Mouse (Mus musculus) heart, postnatal 4 days (tissue): ENCODE data around the gene Prcc. TPM values are rescaled to one million over a fixed set of nuclear protein-coding genes. Genes with fewer than 3 reads are reported as not detected.
A peak's percentile ranks its signal among the peaks of the same experiment; 100 is the strongest.
"Not testable (repeated sequence)": the region's sequence is repeated elsewhere in the genome, so short reads cannot be mapped to it uniquely, and the experiment has no call there.

Experiments used
- DNase-seq: peaks from one replicate; pipeline ENCODE4 v3.0.0; 2021
- total RNA-seq, 2 experiments: library from RNA; stranded (reverse); gene quantifications; 2 replicates each; pipeline ENCODE4 v1.2.3; 2021

The Prcc gene
- total RNA-seq, 2 experiments from 2014 or later = 56.2 to 56.9 TPM

DNA sequence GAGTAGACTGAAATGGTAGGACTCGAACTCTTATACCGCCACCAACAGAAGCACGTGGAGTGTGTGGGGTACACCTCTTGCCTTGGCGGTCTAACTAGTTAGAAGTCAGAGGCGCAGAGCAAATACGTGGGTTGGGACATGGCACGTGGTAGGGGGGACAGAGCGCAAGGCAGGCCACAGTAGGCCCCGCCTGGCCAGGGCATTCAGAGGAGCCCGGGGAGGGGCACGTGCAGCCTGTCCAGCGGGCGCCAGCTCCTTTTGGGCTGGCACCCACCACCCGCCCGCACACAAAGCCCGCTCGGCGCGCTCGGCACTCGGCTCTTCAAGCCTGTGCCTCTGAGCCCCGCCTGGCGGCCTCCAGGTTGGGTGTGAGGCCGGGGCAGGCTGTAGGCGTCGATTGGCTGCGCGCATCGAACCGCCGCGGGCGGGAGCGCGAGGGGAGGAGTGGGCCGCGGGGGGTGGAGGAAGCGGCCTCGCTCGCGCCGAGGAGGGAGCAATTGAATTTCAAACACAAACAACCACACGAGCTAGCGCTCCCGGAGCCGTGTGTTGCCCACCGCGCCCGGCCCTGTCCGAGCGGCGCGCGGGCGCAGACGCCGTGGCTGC lies 20.6 kb upstream of the Prcc start, which contains the start of gene Hdgf:
TSS of gene Hdgf (plus strand) at position 442 of the 606 bp plus-strand sequence.
- DNase-seq = peak; percentile 95

DNA sequence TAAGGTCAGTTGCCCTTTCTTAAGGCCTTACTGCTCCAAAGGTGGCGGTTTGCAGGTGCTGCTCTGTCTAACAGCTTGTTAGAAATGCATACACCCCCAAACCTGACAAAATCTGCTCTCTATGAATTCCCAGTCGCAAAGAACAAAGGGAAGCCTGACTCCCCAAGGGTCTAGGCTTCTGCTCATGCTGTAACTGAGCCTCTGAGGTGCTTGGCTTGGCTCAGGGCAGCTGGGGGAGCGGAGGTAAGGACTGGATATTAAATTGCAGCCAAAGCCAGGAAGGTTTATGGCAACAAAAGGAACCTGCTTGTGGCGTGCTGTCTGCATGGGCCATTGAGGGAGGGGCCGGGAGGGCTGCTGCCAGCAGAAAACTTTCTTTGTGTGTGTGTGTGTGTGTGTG lies 18.4 kb upstream of the Prcc start:
- no peak for DNase-seq

DNA sequence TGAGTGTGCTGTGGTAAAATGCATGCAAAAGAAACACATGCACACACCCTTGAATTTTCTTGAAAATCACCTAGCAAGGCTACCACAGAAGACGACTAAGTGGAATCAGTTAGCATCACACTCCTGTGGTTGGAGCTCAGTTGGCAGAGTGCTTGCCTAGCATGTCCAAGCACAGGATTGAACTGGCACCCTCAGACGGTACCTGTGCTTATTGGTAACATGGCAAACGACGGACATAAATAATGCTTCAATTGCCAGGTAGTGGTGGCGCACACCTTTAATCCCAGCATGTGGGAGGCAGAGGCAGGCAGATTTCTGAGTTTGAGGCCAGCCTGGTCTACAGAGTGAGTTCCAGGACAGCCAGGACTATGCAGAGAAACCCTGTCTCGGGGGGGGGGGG lies 16.6 kb upstream of the Prcc start:
- not testable (repeated sequence) for DNase-seq

DNA sequence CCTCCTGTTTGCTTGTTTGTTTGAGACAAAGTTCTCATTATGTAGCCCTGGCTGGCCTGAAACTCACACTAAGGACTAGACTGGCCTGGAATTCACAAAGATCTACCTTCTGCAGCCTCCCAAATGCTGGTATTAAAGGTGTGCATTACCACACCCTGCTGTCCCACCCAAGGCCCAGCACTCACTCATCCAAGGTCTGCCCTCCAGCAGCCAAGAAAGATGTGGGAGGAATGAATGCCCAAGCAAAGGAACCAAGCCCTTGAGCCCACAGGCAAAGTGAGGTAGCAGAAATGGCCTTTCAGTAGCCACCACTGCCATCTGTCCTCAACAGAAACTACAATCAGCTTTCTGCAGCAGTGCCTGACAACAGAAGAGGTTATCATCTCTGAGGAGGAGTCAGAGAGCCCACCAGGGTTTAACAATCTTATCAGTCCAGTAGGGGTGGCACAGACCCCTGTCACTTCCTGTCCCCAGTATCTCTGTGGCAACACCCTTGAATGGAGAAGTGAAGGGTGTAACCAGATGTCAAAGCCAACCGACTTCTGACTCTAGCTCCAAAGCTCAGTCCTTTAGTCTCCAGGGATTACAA lies 15.7 kb upstream of the Prcc start:
- DNase-seq = no peak

GRCm38 (mm10) chr3:87899776-87900175 lies 14.4 kb upstream of the Prcc start:
- no peak for DNase-seq

DNA sequence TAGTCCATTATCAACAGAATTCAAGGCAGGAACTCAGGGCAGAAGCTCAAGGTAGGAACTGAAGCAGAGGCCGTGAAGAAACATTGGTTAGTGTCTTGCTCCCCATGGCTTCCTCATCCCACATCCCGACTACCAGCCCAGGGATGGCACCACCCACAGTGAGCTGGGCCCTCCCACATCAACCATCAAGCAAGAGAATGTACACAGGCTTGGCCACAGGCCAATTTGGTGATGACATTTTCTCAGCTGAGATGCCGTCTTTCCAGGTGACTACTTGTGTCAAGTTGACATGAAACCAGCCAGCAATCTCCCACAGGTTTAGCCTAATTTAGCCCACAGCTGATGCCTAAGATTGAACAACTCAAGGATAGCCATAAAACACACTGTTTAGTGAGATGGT lies 13.9 kb upstream of the Prcc start:
- DNase-seq = no peak

DNA sequence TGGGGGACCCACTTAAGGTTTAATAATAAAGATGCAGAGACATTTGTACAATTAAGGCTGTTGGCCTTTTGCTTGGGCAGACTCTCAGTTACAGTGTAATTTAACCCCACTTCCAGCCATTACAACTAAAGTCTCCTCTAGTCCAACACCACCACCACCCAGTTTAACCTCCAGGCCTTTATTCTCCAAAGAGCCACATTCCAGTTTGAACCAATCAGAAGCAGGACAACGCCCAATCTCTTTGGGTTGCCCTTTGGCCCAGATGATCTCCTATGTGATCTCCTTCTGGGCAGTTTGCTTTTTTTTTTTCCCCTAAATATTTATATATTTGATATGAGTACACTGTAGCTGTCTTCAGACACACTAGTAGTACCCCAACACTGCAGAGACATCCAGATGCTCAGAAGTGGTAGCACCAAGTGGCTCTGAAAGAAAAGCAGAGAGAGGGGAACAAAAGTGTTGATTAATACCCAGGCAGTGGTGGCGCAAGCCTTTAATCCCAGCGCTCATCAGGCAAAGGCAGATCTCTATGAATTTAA lies 8.0 kb upstream of the Prcc start:
- DNase-seq = no peak

DNA sequence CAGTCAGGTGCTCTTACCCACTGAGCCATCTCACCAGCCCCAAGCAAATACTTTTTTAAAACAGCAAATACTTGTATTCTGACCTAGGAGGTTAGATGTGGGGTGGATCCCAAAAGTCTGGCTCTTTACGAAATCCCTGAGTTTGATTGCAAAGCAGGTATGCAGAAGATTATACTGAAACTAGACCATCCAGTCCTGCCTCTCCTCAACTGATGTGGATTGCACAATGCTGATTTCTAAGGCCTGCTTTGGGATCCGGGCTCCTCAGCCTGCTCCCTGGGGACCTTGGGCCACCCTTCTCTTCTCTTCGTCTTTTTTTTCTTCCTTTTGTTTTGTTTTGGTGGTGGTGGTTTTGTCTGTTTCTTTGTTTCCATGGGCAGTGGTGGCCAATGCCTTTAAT lies 6.1 kb upstream of the Prcc start:
- DNase-seq = no peak

DNA sequence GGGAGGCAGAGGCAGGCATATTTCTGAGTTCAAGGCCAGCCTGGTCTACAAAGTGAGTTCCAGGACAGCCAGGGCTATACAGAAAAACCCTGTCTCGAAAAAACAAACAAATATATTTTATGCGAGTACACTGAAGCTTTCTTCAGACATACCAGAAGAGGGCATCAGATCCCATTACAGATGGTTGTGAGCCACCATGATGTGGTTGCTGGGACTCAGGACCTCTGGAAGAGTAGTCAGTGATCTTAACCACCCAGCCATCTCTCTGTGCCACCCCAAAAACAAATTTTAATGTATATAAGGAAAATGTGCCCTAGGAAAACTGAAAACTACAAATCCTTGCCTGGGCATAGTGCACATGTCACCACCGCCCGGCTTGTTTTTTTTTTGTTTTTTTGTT lies 2.0 kb upstream of the Prcc start:
- DNase-seq = not testable (repeated sequence)

GRCm38 (mm10) chr3:87886416-87886815 lies 1.0 kb upstream of the Prcc start:
- DNase-seq = no peak

GRCm38 (mm10) chr3:87886004-87886365 lies 577 bp upstream of the Prcc start:
- peak; percentile 56 for DNase-seq

- peak; percentile 48 for DNase-seq
Observed at GRCm38 (mm10) chr3:87884708-87885251, 628 bp downstream of the Prcc start.

DNA sequence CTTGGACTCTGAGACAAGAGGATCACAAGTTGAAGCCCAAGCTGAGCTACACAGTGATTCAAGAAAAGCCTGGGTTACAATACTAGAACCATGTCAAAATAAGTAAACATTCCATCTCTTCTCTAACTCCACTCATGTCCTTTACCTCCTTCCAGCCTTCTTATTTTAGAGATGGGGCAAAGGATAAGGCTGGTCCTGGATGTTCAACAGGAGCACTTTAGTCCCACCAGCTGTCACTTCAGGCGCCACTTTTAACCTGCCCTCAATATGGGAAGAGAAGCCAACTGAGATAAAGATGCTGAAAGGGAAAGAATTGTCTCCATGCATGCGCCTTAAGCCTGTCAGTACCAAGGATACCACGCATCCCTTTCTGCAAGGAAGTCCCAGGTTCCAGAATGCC lies 1.1 kb downstream of the Prcc start:
- DNase-seq = no peak

DNA sequence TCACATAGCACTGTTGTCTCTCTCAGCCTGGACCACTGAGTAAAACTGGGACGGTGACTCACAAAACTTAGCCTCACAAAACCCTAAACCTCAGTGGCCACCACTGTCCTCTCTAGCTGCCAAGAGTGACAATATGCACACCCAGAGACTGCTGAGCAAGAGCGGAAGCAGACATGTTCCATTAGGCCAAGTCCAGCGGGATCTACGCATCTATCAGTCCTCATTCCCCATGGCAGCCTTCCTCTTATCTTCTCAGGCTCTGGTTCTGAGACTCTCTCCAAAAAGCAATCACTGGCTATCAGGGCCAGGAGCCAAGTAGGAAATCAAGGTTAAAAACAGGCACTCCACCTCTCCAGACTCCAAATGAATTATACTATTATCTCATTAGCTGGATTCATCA lies 7.7 kb downstream of the Prcc start:
- no peak for DNase-seq

GRCm38 (mm10) chr3:87864111-87864510 lies 21.3 kb downstream of the Prcc start:
- DNase-seq = not testable (repeated sequence)

GRCm38 (mm10) chr3:87859813-87860212 lies 25.6 kb downstream of the Prcc start:
- peak; percentile 72 for DNase-seq

- no peak for DNase-seq
Observed at GRCm38 (mm10) chr3:87857666-87858065, 27.7 kb downstream of the Prcc start.

- peak; percentile 49 for DNase-seq
Observed at GRCm38 (mm10) chr3:87855936-87856335, 29.5 kb downstream of the Prcc start.

DNA sequence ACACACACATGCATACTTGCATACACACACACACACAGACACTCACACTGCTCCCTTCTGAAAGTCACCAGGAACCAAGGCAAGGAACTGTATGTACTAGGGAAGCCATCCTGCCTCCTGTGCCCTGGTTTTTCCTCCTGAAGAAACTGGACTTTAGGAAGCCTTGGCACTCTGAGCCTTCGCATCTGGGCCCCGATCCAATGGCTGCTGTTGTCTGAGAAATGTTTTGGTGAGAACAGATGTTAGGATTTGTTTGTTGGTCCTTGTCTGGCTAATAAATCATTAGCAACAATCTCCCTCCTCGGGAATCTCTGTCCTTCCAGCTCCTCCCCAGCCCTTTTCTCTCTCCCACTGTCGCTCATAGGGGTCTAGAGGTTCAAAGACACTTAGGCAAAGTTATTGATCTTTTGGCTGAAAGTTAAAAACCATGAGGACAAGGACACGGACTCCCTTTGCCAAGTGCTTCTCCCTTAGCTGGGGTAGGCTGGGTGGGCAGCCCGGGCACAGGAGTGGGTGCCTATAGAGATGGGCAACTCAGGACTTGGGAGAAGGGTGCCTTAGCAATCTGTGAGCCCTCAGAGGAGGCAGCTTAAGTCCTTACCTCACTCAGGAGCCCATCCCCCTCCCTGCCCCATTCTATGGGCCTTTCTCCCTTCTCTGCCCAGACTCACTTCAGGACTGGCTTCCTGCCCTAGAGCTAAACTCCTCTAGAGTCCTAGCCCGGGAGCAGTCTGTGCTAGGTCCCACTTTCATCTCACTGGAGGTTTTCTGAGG lies 30.4 kb downstream of the Prcc start:
- peak; percentile 25 for DNase-seq

GRCm38 (mm10) chr3:87849117-87849516 lies 36.3 kb downstream of the Prcc start:
- DNase-seq = no peak

DNA sequence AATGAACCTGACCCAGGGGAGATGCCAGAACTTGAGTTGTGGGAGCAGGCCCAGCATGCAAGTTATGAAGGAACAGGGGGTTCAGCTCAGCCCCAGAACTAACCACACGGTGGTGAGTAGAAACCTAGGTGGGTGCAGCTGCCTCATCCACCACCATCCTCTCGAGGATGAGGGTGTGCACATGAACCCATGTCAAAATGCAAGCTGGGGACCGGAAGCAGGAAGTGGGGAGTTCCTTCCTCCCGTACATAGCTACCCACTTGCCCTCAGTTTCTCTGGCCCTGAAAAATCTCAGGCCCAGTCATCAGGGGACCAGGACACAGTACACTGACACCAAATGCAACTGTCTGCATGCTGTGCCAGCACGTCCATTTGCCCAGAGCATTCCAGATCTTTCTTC lies 37.7 kb downstream of the Prcc start:
- DNase-seq = no peak

DNA sequence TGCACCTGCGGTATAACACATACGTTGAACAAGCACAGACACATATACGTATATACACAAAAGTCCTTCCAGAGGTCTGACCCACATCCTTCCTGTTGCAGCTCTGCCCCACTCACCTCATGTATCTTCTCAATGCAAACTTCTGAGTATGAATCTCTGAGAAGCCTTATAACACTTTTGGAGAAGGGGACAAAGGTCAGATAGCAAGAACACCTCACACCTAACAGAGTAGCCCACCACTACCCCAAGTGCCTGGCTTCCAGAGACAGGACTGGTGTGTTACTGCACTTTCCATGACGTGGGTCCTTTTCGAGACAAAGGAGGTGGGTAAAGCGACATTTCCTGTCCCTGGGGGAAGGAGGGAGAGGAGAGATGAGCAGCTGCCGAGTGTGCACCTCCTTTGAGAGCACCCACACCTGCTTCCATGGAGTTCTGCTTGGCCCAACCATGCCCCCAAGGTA lies 38.7 kb downstream of the Prcc start, which contains the start of gene Sh2d2a:
TSS of gene Sh2d2a (plus strand) at position 106 of the 461 bp plus-strand sequence.
- no peak for DNase-seq

- DNase-seq = no peak
Observed at GRCm38 (mm10) chr3:87846186-87846585, 39.2 kb downstream of the Prcc start.
